Mouse (Mus musculus): ENCODE measurements around the gene Smc4.

DNA sequence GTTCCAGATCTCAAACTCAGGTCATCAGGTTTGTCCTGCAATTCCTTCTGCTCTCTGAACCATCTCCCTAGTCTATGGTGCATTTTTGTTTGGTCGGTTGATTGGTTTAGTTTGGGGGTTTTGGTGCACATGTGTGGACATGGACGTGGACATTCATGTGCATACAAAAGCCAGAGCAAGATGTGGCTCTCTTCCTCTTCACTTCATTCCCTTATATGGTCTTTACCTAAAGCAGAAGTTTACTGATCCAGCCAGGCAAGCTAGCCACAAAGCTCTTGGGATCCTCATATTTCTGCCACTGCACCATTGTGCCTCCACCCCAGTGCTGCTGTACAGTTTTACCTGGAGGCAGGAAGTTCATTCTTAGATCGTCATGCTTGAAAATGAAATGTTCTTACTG, 12.6 kb downstream of the Smc4 start:
- no peak for TF ChIP-seq POLR2A (IDR thresholded peaks at IDR 0.05; ENCODE audit: control insufficient read depth, low read depth, low read length)
- TF ChIP-seq CTCF (IDR thresholded peaks at IDR 0.05; ENCODE audit: control insufficient read depth, insufficient read depth, insufficient replicate concordance, low read depth, low read length) = no peak

Data from testis, adult 2 months (tissue).